Mouse (Mus musculus) ovary, postnatal 14 days (tissue): ENCODE measurements around the gene Kdm4d.
"Not testable (repeated sequence)": the region's sequence is repeated elsewhere in the genome, so short reads cannot be mapped to it uniquely, and the experiment has no call there.

ENCODE experiments used
- DNase-seq: peaks from one replicate; pipeline ENCODE4 v3.0.0; 2022; ENCODE audit warnings: low spot score

The Kdm4d gene

GRCm38 (mm10) chr9:14500023-14500915 lies at the start of gene Kdm4d, which contains the start of gene Cwc15:
TSS of gene Kdm4d (minus strand) at chr9:14500482.
TSS of gene Cwc15 (plus strand) at chr9:14500617.
- DNase-seq: peak; percentile 85

- no peak for DNase-seq
Observed at GRCm38 (mm10) chr9:14548366-14548761, 48.1 kb upstream of the Kdm4d start.

- no peak for DNase-seq
Observed at GRCm38 (mm10) chr9:14547584-14548365, 47.5 kb upstream of the Kdm4d start.

GRCm38 (mm10) chr9:14544034-14544757 lies 43.9 kb upstream of the Kdm4d start:
- DNase-seq: no peak

GRCm38 (mm10) chr9:14534833-14535456 lies 34.7 kb upstream of the Kdm4d start:
- DNase-seq: no peak

GRCm38 (mm10) chr9:14533659-14534058 lies 33.4 kb upstream of the Kdm4d start:
- DNase-seq: no peak

- DNase-seq: no peak
Observed at GRCm38 (mm10) chr9:14532283-14532682, 32.0 kb upstream of the Kdm4d start.

- no peak for DNase-seq
Observed at GRCm38 (mm10) chr9:14530004-14530403, 29.7 kb upstream of the Kdm4d start.

GRCm38 (mm10) chr9:14523408-14524043 lies 23.2 kb upstream of the Kdm4d start:
- peak; percentile 77 for DNase-seq

GRCm38 (mm10) chr9:14521695-14522094 lies 21.4 kb upstream of the Kdm4d start:
- no peak for DNase-seq

- DNase-seq: no peak
Observed at GRCm38 (mm10) chr9:14520971-14521670, 20.8 kb upstream of the Kdm4d start.

- DNase-seq: no peak
Observed at GRCm38 (mm10) chr9:14518105-14518504, 17.8 kb upstream of the Kdm4d start.

- no peak for DNase-seq
Observed at GRCm38 (mm10) chr9:14517296-14517695, 17.0 kb upstream of the Kdm4d start.

GRCm38 (mm10) chr9:14512633-14513445 lies 12.6 kb upstream of the Kdm4d start:
- peak; percentile 8 for DNase-seq

- no peak for DNase-seq
Observed at GRCm38 (mm10) chr9:14500916-14501424, 688 bp upstream of the Kdm4d start.

- no peak for DNase-seq
Observed at GRCm38 (mm10) chr9:14498896-14499705, 1.2 kb downstream of the Kdm4d start.

GRCm38 (mm10) chr9:14463668-14464067 lies 36.6 kb downstream of the Kdm4d start:
- not testable (repeated sequence) for DNase-seq

GRCm38 (mm10) chr9:14462536-14462935 lies 37.7 kb downstream of the Kdm4d start:
- not testable (repeated sequence) for DNase-seq

- DNase-seq: no peak
Observed at GRCm38 (mm10) chr9:14456320-14456719, 44.0 kb downstream of the Kdm4d start.
